Mouse (Mus musculus) small intestine, adult 2 months (tissue): Measurements from ENCODE around the gene Fuca1. TPM values are rescaled to one million over a fixed set of nuclear protein-coding genes. Genes with fewer than 3 reads are reported as not detected.

Source experiments
- H3K27ac ChIP-seq: fragments of 200-500 bp; 2 replicates; pipeline ENCODE4 v1.5.1; 2012; ENCODE audit warnings: low read depth, low read length, control low read depth, inconsistent platforms; ENCODE audit not compliant: insufficient read depth
- H3K27me3 ChIP-seq: fragments of 200-500 bp; 2 replicates; pipeline ENCODE4 v1.6.1; 2012; ENCODE audit warnings: mild to moderate bottlenecking, moderate library complexity, low read length, inconsistent platforms; ENCODE audit not compliant: control insufficient read depth, insufficient read depth
- H3K36me3 ChIP-seq: fragments of 200-500 bp; 2 replicates; pipeline ENCODE4 v1.6.1; 2012; ENCODE audit warnings: mild to moderate bottlenecking, low read length, control low read depth, inconsistent platforms; ENCODE audit not compliant: control insufficient read depth, insufficient read depth
- H3K4me1 ChIP-seq: fragments of 200-500 bp; 2 replicates; pipeline ENCODE4 v1.6.1; 2012; ENCODE audit warnings: low read length, inconsistent platforms, mixed read lengths; ENCODE audit not compliant: control insufficient read depth, insufficient read depth, insufficient read length
- H3K4me3 ChIP-seq: fragments of 200-500 bp; 2 replicates; pipeline ENCODE4 v1.5.1; 2012; ENCODE audit warnings: low read depth, mild to moderate bottlenecking, control low read depth, inconsistent platforms, low read length, moderate library complexity
- CTCF ChIP-seq: fragments of 200-500 bp; IDR thresholded peaks from 2 replicates; pipeline ENCODE4 v1.5.1; 2012; ENCODE audit warnings: low read depth, mild to moderate bottlenecking, control low read depth, inconsistent platforms, low read length, moderate library complexity, mixed read lengths; ENCODE audit not compliant: insufficient replicate concordance, insufficient read length; ENCODE audit errors: extremely low read depth
- POLR2A ChIP-seq: fragments of 200-500 bp; IDR thresholded peaks from 2 replicates; pipeline ENCODE4 v1.6.1; 2012; ENCODE audit warnings: low read depth, mild to moderate bottlenecking, control low read depth, inconsistent platforms, low read length, moderate library complexity
- WGBS: fragments of 180-500 bp; shearing (Covaris S2); methylation state at CpG from one replicate; pipeline ENCODE4 v1.1.7; 2018; 5-methylcytosine and 5-hydroxymethylcytosine counted together
- polyA plus RNA-seq: library from polyadenylated mRNA; depleted of rRNA; stranded (reverse); fragments of >200 nt; gene quantifications from 2 replicates; pipeline ENCODE4 v1.2.3, GENCODE M21; 2012

Gene Fuca1
- polyA plus RNA-seq, 1 experiment, result 108 TPM

- 80% methylated on average over 7 of the region's 7 CpGs for WGBS
- H3K36me3 ChIP-seq, result no peaks in the 10 kb centered on the region
- no peak overlapping the region; the same call in 1 of the 2 replicates for H3K27ac ChIP-seq
- H3K27me3 ChIP-seq, result no peaks in the 10 kb centered on the region
- TF ChIP-seq POLR2A, result no peak
- TF ChIP-seq CTCF, result no peak
- no peak overlapping the region for H3K4me3 ChIP-seq
- H3K4me1 ChIP-seq, result peaks cover 3% of the 10 kb centered on the region; the same call in 1 of the 2 replicates
Measured at GRCm38 (mm10) chr4:135899050-135899448, 21.5 kb upstream of the Fuca1 start.

- Histone ChIP-seq H3K27ac (no peak overlapping the region), H3K4me3 (no peak overlapping the region), H3K36me3 (no peaks in the 10 kb centered on the region), H3K27me3 (no peaks in the 10 kb centered on the region), H3K4me1 (peaks cover 3% of the 10 kb centered on the region; the same call in 1 of the 2 replicates)
- 81% methylated on average over 5 of the region's 5 CpGs for WGBS
- TF ChIP-seq CTCF (no peak), POLR2A (no peak)
Measured at GRCm38 (mm10) chr4:135900008-135900407, 20.5 kb upstream of the Fuca1 start.

GRCm38 (mm10) chr4:135902606-135903242 lies 17.8 kb upstream of the Fuca1 start:
- no peaks in the 10 kb centered on the region for H3K36me3 ChIP-seq
- WGBS, result 87% methylated on average over 4 of the region's 4 CpGs

GRCm38 (mm10) chr4:135904810-135905209 lies 15.7 kb upstream of the Fuca1 start:
- Histone ChIP-seq H3K4me1 (peaks cover 5% of the 10 kb centered on the region), H3K27me3 (no peaks in the 10 kb centered on the region), H3K27ac (no peak overlapping the region), H3K36me3 (no peaks in the 10 kb centered on the region), H3K4me3 (no peak overlapping the region)
- TF ChIP-seq POLR2A, result no peak
- TF ChIP-seq CTCF, result no peak
- 44% methylated on average over 1 of the region's 1 CpGs for WGBS

More at GRCm38 (mm10) chr4:135902606-135903242, 17.8 kb upstream of the Fuca1 start:
- H3K27me3 ChIP-seq, result no peaks in the 10 kb centered on the region
- H3K4me1 ChIP-seq, result peaks cover 3% of the 10 kb centered on the region; the same call in 1 of the 2 replicates
- no peak overlapping the region for H3K4me3 ChIP-seq
- TF ChIP-seq POLR2A (no peak), CTCF (no peak)
- H3K27ac ChIP-seq, result no peak overlapping the region

GRCm38 (mm10) chr4:135906633-135907032 lies 13.9 kb upstream of the Fuca1 start:
- H3K27me3 ChIP-seq, result no peaks in the 10 kb centered on the region
- peaks cover 5% of the 10 kb centered on the region for H3K4me1 ChIP-seq
- no peaks in the 10 kb centered on the region for H3K36me3 ChIP-seq
- TF ChIP-seq POLR2A, result no peak
- no peak for TF ChIP-seq CTCF
- H3K27ac ChIP-seq, result no peak overlapping the region
- WGBS, result 72% methylated on average over 3 of the region's 3 CpGs
- no peak overlapping the region for H3K4me3 ChIP-seq

GRCm38 (mm10) chr4:135909326-135910066 lies 11.0 kb upstream of the Fuca1 start:
- Histone ChIP-seq H3K4me3 (no peak overlapping the region), H3K27ac (peak overlapping the region; percentile 5; the same call in 1 of the 2 replicates), H3K27me3 (no peaks in the 10 kb centered on the region), H3K36me3 (no peaks in the 10 kb centered on the region), H3K4me1 (peaks cover 5% of the 10 kb centered on the region)
- 17% methylated on average over 13 of the region's 13 CpGs for WGBS
- TF ChIP-seq CTCF (no peak), POLR2A (no peak)

GRCm38 (mm10) chr4:135911531-135911930 lies 9.0 kb upstream of the Fuca1 start:
- Histone ChIP-seq H3K27me3 (no peaks in the 10 kb centered on the region), H3K36me3 (no peaks in the 10 kb centered on the region), H3K4me3 (no peak overlapping the region), H3K27ac (0 out of 2 replicates have a peak overlapping the region, but pooled peaks have one; percentile 7), H3K4me1 (peaks cover 5% of the 10 kb centered on the region)
- WGBS, result 78% methylated on average over 7 of the region's 7 CpGs
- TF ChIP-seq POLR2A (no peak), CTCF (no peak)
